Mouse (Mus musculus) layer of hippocampus, postnatal 36 days (tissue): ENCODE data around the gene Lcn2. TPM values are rescaled to one million over a fixed set of nuclear protein-coding genes. Genes with fewer than 3 reads are reported as not detected.
A peak's percentile ranks its signal among the peaks of the same experiment; 100 is the strongest.
"Not testable (repeated sequence)": the region's sequence is repeated elsewhere in the genome, so short reads cannot be mapped to it uniquely, and the experiment has no call there.

Experiments used
- DNase-seq, 2 experiments: peaks; one replicate each; pipeline ENCODE4 v3.0.0; 2022
- total RNA-seq, 2 experiments: library from RNA; stranded (reverse); gene quantifications; 2 replicates each; pipeline ENCODE4 v1.2.3; 2021

Lcn2 gene
- total RNA-seq, 2 experiments from 2014 or later = 0.65 to 13.4 TPM

- DNase-seq = no peak
Measured at GRCm38 (mm10) chr2:32363376-32364106, 24.5 kb downstream of the Lcn2 start.

- peak; percentile 90 for DNase-seq
Measured at GRCm38 (mm10) chr2:32362817-32363340, 25.2 kb downstream of the Lcn2 start.

DNA sequence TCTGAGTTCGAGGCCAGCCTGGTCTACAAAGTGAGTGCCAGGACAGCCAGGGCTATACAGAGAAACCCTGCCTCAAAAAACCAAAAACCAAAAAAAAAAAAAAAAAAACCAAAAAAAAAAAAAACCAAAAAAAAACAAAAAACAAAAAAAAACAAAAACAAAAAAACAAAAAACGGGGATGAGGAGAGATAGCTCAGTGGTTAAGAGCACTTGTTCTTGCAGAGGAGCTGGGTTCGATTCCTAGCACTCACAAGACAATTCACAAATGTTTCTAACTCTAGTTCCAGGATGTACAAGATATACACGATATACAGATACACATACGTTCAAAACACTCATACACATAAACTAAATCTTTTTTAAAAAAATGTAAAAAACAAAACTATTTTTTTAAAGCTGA lies 25.8 kb downstream of the Lcn2 start:
- DNase-seq = not testable (repeated sequence)

DNA sequence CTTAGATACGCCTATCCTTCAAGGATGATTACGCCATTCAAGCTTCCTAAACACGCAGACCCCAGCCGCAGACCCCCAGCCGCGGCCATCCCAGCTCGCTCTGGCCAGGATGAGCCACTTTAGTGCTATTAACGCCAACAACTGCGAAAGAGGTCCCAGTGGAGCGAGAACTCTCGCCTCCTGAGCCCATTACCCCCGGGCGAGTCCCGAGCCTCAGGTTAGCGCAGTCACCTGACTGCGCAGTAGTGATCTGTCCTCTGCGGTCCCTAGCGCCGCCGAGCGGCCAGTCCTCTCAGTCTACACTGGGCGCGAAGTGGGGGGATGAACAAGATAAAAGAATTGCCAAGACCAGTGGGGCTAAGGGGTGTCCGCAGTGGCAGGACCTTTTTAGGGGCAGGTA lies 26.6 kb downstream of the Lcn2 start:
- peak; percentile 63 to 74 for DNase-seq

DNA sequence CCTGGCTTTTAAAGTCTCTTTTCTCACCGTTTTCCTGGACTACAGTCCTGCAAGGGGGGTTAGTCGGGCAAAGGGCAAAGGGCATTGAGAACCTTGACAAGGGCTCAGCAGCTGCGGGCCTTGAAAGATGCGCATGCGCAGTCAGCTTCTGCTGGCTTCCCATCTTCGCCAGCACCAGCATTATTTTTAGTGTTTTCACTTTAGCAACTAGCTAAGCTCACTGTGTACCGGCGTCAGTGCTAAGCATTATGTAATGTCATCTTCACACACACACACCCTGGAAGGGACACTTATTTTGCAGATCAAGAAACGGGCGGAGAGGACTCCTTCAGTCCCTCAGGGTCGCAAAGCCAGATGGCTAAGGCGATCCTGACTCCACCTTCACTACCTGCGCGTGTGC lies 27.3 kb downstream of the Lcn2 start:
- peak; percentile 74 to 77 for DNase-seq

GRCm38 (mm10) chr2:32358381-32358780 lies 29.7 kb downstream of the Lcn2 start:
- no peak for DNase-seq

DNA sequence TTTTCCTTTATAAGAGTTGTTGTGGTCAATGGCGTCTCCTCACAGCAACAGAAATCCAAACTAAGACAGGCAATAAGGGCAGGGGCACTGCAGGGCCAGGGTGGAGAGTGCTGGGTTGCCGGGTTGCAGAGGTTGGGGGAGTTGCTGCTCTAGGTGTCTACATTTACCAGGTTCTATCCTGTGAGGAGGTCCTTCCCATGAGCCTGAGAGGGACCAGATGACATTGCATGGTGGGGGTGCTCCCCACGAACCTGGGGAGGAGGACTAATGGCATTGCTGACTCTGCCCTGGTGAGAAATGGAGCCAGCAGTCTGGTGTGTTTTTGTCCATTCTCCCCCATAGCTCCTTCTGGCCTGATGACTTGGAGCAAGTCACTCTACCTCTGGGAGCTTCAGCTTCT lies 30.3 kb downstream of the Lcn2 start:
- DNase-seq = no peak

GRCm38 (mm10) chr2:32356216-32356615 lies 31.8 kb downstream of the Lcn2 start:
- DNase-seq = no peak

- no peak for DNase-seq
Measured at GRCm38 (mm10) chr2:32354336-32354895, 33.6 kb downstream of the Lcn2 start.

GRCm38 (mm10) chr2:32353836-32354235 lies 34.2 kb downstream of the Lcn2 start:
- DNase-seq = no peak

DNA sequence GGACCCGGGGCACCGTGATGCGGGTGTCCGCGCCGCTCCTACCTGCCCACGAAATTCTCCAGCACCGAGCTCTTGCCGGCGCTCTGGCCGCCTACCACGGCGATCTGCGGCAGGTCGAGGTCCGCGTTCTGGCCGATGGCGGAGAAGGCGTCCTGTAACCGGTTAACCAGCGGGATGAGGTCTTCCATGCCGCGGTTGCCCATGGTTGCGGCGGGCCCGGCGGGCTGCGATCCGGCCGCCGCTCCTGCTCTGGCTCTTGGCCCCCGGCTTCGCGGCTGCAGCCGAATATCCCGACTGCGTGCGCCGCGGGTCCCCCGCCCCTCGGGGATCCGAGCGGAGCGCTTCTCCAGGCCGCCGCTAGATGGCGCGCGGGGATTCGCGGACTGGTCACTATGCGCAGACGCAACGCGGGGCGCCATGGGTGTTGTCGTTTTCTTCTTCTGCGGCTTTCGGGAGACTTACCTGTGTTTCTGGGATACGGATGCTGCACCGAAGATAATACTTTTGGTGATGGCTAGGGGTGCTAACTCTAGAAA lies 35.0 kb downstream of the Lcn2 start, which contains the start of gene Dnm1:
Dnm1 (minus strand) TSS at position 332 of the 536 bp plus-strand sequence.
- DNase-seq = peak; percentile 94 to 95

GRCm38 (mm10) chr2:32352151-32353006 lies 35.7 kb downstream of the Lcn2 start, which contains the start of gene Ciz1:
TSS of gene Ciz1 (plus strand) at chr2:32352327.
- DNase-seq = peak; percentile 41 to 57

- DNase-seq = peak; percentile 40 to 47
Measured at GRCm38 (mm10) chr2:32351471-32351961, 36.5 kb downstream of the Lcn2 start.

GRCm38 (mm10) chr2:32350471-32351051 lies 37.5 kb downstream of the Lcn2 start:
- no peak for DNase-seq

DNA sequence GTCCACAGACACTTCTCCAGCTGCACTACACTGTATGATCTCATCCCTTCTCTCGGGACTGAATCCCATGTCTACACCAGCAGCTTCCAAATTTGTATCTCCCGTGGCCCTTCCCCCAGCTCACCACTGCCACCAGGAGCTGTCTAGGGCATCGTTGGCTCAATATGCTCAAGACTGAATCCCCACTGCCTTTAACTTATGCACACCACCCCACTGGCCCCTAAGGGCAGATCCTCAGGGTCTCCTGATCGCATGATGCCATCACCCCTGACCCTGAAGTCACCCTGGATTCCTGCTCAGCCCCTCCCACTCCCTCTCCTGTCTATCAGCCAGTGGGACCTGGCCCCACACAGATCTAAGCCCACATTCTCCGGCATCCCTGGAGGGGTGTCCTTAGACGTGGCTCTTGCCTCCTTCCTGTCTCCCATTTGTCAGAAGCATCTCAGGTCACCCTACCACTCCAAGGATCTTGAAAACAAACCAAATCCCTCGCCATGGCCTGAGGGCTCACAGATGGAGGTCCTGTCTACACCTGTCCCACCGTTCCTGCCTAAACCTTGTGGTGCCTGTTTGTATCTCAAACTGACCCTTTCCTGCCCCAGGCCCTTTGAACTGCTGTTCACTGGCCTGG lies 38.3 kb downstream of the Lcn2 start:
- DNase-seq = peak in 1 of 2 experiments; percentile 46

GRCm38 (mm10) chr2:32348311-32348710 lies 39.7 kb downstream of the Lcn2 start:
- DNase-seq = peak; percentile 56 to 60

DNA sequence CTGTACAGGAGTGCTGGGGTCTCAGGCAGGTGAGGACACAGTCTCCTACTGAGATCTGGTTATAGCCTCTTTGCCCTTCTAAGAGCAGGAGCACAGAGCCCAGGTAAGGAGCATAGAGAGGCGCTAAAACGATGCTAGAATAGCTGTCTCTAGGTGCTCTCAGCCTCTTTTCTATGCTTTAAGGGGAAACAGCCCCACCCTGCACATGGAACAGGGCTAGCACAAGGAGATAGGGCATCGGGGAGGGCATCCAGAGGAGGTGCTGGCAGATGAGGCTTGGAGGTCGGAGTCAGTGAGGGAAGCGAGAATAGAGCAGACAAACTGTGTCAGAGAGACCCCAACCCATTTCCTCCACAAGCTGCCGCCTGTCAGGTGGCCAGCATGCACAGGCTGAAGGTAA lies 41.0 kb downstream of the Lcn2 start:
- DNase-seq = no peak

GRCm38 (mm10) chr2:32344598-32345321 lies 43.3 kb downstream of the Lcn2 start:
- no peak for DNase-seq

DNA sequence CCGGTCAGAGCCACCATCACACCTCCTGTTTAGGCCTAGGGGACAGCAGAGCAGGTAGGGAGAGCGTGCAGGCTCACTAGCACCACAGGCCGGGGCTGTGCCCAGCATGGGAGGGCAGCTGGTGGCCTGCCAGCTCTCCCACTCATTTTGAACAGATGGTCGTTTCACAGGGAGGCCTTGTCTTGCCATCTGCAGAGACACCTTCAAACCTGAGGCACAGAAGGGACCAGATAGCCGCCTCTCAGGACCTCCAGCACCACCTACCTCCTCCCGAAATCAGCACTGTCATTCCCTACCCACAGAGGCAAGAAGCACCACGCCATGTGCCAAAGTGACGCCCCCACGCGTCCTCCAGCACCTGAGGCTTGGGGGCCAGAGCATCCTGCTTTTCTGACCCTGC lies 44.0 kb downstream of the Lcn2 start:
- DNase-seq = peak; percentile 33 to 41

GRCm38 (mm10) chr2:32343351-32343671 lies 44.7 kb downstream of the Lcn2 start:
- DNase-seq = no peak
